Mouse (Mus musculus): Measurements from ENCODE around the gene Ceacam20.
"Not testable (repeated sequence)": the region's sequence is repeated elsewhere in the genome, so short reads cannot be mapped to it uniquely, and the experiment has no call there.

Ceacam20 gene

DNA sequence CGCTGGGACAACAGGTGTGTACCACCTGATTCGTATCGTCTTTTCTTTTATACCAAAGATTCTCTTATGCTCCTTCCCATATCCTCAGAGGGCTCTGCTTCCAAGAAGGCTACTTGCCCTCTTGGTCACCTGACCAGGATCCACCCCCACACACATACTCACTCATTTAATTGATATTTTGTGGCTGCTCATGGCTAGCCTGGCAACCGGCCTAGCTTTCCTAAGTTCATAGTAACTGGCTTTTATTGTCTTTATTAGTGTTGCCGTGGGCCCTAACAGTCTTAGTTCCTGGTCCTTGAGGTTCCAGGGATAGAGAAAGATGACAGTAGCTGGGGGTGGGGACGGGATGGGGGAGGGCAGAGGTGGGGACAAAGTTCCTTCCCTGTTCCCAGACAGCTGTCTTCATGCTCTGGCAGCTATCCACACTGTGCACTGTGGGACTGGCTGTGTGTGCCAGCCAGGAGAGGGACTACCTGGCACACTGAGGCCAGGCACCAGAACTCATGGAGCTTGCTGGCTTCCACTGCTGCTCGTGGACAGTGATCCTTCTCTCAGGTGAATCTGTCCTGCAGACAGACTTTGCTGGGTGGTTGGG lies at the start of gene Ceacam20:
Ceacam20 (plus strand) TSS at position 428 of the 595 bp plus-strand sequence.
- DNase-seq (ENCODE audit: low read depth, low spot score) = no peak

DNA sequence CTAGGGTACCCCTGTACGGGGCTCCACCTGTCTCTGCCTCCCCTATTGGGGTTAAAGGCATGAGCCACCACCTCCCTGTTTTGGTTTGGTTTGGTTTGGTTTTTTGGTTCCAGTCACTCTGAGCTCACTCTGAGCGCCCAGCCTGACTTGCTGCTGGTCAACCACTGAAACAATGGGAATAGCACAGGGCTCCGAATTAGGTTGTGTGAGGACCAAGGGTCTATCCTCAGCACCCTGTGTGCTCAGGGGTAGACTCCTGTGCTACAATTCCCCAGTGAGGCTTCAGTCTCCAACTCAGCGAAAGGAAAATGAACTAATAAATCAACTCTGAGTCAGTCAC lies 45.1 kb upstream of the Ceacam20 start:
- no peak for DNase-seq (ENCODE audit: low read depth, low spot score)

DNA sequence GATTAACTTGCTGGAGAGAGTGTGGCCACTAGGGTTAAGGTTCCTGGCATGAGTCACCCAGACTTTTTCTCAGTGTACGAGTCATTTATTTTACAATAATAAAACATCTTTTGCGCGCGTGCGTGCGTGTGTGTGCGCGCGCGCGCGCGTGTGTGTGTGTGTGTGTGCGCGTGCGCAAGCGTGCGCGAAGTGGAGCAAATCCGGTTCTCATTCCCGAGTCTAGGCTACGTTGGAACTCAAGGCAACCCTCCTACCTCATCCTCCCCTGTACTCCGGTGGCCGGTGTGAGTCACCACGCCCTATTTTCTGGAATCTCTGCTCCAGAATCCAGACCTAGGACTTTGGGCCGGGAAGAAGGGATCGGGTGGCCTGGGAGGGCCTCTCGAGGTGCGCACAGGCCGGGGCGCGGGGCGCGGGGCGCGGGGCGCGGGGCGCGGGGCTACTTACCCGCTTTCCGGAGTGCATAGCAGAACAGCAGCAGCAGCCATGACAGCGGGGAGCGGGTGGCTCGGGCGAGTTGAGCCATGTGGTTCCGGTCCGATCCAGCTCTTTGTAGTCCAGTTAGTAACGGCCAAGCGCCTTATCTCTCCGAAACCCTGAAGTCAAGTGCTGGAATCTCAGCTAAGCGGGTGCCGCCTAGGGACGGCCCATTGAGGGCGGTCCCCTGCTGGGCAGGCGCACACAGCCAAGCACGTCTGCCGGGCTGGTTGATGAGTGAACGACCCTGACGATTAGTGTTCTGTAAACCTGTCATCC lies 44.5 kb upstream of the Ceacam20 start, which contains the start of gene Pvr:
Pvr (minus strand) TSS at position 655 of the 756 bp plus-strand sequence.
- peak; percentile 74 for DNase-seq (ENCODE audit: low read depth, low spot score)

DNA sequence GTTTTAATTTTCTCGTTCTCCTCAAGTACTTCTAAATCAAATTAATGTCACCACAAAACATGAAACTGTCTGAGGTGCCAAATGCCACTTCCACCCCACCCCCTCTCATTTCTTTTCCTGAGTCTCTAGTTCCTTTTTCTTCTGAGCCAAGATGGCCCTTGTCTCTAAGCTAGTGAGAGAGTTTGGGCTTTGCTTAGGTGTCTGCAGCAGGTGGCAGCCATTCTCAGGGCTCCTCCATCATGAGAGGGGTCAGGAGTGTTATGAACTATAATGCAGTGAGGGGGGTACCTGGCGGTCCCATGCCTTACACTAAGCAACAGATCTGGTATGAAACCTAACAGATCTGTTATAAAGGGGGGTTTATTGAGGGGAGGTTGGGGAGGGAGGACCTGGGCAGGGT lies 41.9 kb upstream of the Ceacam20 start:
- no peak for DNase-seq (ENCODE audit: low read depth, low spot score)

DNA sequence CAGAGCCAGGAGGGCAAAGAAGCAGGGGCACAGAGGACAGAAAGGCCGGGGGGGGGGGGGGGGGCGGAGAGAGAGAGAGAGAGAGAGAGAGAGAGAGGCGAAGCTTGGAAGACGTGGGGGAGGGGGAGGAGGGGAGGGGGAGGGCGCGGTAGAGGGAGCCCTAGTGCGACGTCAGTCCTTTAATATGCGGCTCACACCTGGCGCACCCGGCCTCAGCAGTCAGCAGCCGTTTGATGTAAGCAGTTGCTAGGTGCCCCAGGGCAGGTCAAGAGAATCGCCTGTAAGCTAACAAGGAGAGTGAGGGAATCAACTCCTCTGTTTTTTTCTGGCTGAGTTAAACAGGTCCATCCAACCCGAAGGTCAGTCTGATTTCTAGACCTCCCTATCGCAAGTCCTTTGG lies 41.4 kb upstream of the Ceacam20 start:
- DNase-seq (ENCODE audit: low read depth, low spot score) = no peak

DNA sequence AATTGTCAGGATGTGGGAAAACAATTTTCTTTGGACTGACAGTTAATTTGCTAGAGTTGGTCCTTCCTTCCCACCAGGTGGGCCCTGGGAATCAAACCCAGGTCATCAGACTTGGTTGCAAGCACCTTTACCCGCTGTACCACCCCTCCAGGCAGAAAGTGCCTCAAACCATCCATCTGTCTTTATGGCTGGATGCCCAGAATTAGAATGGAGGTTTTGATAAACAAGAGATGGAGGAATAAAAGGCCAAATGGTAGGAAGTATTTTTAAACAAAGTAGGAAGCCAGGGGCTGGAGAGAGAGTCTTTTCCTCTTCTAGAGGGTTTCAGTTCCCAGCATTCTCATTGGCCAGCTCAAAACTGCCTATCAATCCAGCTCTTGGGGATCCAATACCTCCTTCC lies 39.8 kb upstream of the Ceacam20 start:
- DNase-seq (ENCODE audit: low read depth, low spot score) = no peak

DNA sequence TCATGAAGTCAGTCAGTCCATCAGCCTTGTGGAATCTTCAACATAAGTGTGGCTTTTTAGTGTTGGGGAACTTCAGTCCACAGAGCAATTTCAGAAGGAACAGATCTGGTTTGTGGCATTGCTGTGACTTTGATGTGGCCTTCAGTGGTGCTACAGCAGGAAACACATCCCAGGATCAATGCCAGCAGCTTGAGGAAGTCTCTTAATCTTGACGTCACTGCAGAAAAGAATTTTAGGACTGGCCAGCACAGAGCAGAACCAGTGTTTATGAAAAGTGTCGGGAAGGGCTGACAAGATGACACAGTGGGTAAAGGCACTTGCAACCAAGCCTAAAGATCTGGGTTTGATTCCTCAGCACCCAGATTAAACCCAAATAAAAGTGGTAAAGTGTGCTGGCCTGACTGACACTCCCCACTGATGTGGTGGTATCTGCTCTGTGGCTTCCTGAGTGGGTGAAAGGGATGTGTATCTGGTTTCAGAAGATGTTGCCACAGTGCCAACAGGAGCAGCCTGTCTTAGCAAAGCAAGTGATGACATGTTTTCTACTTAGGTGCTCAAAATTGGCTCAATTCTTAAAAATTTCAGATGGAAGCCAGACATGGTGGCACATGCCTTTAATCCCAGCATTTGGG lies 38.2 kb upstream of the Ceacam20 start:
- no peak for DNase-seq (ENCODE audit: low read depth, low spot score)

DNA sequence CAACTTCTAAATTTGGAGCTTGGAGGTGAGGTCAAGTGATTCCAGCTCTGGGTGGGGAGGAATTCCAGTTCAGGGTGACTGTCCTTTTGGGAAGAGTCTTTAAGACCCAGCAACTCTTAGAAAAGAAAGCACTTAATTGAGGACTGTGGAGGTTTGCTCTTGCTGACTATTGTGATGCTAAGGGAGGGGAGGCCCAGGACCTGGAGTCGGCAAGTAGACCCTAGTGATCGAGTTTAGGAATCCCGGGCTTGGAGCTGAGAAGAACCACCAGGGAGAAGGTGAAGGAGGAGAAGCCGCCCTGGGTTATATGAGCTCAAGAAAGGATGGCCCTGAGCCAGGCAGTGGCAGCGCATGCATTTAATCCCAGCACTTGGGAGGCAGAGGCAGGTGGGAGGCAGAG lies 36.7 kb upstream of the Ceacam20 start:
- no peak for DNase-seq (ENCODE audit: low read depth, low spot score)

DNA sequence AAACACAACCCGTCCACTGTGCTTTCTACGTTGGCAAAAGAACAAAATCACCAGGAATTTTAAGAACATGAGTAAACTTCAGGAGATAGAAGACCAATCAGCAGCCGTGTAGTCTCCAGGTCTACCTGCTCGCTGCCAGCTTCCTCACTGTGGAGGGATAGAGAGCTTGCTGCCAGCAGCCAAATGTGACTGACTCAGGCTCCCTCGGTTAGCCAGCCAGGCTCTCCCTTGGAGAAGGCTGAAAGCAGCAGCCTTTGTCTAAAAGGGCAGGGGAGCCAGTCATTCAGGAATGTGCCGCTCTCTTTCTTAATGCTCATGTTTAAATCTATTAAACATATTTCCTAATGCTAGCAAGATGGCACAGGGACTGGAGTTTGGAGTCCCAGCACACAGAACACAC lies 34.7 kb upstream of the Ceacam20 start:
- DNase-seq (ENCODE audit: low read depth, low spot score) = not testable (repeated sequence)

DNA sequence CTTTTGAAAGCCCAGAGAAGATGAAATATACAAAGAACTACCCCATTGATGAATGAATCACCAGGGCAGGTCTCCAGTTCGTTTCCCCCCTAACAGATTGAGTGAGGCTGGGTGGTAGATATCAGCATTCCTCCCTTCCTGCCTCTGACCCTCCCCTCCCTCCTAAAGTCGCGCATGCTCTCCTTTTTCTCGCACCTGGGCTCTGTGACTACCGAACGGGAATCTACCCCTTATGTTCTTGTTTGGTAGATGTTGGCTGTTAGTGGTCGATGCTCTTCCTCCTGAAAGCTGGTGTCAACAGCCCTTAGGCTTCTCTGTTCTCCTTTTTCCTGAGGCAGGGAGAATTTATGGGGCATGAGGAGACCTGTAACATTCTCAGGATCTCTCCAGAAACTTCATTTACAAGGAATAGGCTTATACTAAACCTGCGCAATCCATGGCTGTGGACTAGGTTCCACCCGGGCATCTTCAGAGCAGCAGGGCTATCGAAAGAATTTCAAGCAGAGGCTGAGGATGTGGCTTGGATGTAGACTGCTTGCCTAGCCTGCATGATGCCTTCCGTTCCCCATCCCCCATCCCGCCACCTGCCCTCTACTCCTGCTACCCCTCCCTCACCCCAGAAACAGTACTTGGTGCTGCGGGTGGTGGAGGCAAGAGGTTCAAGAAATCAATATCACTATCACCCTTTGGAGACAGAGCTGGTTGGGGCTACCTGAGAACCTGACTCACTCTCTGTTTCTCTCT lies 32.9 kb upstream of the Ceacam20 start:
- DNase-seq (ENCODE audit: low read depth, low spot score) = no peak

DNA sequence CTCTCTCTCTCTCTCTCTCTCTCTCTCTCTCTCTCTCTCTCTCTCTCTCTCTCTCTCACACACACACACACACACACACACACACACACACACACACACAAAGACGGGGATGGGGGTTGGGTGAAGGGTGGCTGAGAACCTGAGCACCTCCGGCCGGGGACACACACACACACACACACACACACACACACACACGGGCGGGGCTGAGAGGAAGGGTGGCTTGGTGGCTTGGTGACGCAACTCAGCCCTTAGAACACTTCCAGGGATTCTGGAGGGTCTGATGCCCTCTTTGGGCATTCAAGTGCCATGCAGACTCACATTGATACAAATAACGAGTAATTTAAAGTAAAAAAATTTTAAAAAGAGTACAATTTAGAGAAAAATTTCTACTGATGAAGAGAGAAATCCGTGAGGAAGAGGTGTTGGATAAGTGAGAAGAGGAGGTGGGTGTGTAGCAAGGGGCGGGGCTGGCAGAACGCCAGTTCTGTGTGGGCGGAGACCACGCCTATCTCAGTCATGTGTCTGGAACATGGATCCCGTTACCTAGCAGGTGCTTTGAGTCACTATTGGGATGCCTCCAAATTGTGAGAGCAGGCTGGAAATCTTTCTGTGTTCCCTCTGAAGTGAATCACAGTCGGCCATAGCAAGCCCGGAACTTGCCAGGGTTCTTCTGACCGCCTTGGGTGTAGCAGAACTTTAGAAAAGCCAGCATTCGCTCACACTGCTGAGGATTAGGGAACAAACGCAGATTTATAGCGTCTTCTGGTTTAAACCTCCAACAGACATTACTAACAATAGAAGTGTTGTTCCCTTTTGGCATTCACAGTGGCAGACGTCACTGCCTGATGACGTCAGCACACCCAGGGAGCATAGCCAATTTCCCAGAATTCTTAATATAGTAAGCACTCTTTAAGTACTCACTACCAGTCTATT lies 32.1 kb upstream of the Ceacam20 start:
- no peak for DNase-seq (ENCODE audit: low read depth, low spot score)

DNA sequence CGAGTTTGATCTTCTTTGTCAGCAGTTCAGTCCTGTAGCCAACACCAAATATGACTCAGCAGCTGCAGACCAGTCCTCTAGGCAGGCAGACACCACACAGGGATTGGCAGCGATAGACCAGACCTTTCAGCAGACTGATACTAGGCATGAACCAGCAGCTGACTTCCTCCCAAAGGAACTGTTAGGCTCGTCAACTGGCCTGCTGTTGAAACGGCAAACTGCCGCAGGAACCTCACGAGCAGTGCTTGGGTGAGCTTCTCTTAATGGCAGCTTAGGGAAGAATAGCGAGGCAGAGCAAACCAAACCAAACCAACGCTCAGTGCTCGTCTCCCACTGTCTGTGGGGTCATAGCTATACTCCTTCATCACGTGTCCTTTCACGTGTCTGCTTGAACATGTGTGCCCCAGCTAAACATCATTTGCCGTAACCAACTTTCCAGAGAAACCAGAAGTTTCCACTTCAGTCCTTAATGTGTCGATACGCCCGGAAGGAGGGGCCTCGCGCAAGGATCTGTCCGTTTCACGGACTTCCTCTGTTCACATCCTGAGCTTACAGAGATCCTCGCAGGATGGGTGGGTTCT lies 30.0 kb upstream of the Ceacam20 start:
- DNase-seq (ENCODE audit: low read depth, low spot score) = no peak

DNA sequence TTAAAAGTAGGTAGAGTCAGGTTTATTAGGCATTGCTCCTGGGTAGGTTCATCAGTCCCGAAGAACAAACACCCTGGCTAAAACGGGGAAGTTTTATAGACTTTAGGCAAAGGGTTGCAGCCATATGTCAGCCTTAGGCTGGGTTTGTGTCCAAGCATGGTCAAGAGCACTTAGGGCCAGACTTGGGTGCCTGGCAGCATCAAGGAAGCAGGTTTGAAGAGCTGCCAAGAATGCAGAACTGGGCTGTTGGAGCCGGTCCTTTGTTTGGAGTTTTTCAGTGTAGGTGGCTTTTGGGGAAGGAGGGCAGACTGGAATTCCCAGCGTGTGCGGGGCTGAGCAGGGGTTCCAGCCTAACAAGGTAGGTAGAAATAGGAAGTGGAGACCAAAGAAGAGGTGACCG lies 29.3 kb upstream of the Ceacam20 start:
- no peak for DNase-seq (ENCODE audit: low read depth, low spot score)

DNA sequence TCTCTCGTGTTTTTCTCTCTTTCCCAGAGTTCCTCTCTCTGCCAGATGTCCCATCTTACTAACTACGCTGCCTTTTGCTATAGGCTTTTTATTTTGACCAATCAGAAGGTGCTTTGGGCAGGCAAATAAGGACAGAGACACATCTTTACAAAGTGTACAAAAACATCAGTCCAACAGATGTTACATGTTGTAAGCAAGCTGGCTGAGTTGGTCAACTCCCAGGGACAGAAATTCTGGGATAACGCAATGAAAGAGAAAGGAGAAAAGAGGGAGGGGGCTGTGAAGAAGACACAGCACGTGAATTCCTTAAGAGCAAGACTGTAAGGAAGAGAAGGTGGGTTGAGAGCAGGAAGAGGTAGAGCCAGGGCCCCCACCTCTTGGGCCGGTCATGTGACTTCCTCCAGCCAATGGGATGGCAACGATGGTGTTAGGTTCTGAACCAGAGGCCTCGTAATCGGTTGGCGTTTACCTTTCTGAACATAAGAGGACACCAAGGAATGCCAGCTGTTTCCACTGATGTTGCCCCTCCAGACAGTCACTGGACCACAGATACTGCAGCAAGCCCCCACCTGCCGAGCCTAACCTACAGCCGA lies 27.9 kb upstream of the Ceacam20 start:
- no peak for DNase-seq (ENCODE audit: low read depth, low spot score)

DNA sequence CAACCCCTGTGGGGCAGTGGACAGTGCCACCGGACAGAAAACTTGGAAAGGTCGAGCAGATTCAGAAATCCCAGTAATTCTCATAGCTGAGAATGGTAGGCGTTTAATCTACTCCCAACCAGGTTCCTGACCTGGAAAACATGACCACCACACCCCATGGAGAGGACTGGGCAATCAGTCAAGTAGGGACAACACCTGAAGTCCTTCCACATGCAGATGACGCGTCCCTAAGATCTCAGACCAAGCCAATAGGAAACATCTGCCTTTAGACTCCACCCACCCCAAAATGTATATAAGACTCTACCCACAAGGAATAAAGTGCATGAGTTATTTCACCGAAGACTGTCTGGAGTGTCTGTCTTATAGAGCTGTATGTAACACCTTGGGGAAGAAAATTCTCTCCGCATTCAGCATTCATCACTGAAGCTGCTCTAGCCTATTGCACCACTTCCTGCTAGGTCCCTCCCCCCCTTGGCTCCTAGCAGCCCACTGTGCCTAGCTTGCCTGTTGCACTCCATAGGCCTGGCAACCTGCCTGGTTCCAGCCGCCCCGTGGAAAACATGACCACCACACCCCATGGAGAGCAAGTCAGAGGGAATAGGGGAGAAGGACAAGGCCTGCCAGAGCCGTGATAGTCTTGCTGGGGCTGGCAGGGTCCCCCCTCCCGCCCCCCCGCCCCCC lies 25.5 kb upstream of the Ceacam20 start:
- DNase-seq (ENCODE audit: low read depth, low spot score) = no peak

DNA sequence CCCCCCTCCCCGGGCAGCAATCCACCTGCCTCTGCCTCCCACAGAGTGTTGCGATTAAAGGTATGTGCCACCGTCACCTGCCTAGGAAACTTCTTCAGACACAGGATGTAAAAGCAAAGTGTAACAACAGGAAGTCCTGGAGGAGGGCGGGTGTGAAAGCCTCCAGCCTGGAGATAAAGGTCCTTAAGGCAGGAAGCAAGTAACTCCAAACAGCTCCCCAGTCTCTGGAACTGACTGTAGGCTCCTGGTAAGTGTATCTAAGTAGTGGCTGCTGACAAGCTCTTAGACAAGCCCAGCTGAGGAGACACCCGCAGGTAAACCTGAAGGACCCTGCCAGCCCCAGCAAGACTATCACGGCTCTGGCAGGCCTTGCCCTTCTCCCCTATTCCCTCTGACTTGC lies 25.0 kb upstream of the Ceacam20 start:
- no peak for DNase-seq (ENCODE audit: low read depth, low spot score)

DNA sequence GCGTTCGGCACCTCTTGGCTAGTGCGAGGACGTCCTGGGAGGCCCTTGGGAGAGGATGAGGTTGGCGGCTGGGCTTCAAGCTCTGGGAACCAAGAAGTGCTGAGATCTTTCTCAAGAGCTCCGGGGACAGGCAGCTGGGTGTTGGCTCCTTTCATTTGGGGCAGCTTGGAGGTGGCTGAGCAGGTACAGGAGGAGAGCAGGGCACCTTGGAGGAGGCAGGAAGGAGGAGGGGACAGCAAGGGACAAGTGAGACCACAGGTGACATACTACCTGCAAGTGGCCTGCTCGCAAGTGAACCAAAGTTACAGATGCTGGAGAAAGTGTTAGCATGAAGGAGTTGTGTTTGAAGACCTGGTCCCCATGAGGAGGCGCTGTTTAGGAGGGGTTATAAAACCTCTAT lies 20.5 kb upstream of the Ceacam20 start:
- no peak for DNase-seq (ENCODE audit: low read depth, low spot score)

DNA sequence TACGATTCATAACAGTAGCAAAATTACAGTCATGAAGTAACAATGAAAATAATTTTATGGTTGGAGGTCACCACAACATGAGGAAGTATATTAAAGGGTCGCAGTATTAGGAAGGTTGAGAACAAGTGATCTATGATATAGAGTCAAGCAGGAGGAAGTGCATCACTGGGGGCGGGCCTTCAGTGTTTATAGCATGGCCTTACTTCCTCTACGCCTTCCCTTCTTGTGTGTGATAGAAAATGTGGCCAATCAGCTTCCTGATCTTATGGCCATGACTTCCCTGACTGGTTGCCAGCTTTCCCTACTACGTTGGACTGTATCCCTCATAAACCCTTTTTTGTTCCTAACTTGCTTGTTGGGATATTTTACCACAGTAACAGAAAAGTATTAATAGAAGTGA lies 20.0 kb upstream of the Ceacam20 start:
- DNase-seq (ENCODE audit: low read depth, low spot score) = no peak

DNA sequence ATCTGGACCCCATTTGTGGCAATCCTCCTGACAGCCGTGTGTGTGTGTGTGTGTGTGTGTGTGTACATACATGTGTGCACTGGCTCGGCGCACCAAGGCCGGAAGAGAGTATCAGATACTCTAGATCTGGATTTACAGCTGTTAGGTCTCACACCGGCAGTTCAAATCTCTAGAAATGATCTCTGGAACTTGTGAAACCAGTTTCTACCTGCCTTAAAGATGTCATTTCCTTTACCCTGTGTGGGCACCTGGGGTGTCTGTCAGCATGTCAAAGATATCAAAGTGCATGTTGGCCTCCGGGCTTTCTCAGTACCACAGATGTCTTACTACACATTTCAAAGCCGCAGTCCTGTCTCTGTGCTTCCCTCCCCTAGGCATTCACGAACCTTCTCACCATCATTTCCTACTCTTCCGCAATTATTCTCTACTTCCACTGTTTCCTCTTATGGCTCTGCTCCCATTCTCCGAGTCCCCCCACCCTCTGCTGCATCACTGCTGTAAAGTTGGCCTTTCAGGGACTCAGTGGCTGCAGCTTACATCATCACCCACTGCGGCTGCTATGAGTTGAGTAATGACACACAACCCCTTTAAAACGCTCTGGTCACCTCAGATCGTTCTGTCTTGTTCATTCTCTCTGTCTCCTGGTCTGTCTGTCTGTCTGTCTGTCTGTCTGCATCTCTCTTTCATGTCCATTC lies 19.2 kb upstream of the Ceacam20 start:
- DNase-seq (ENCODE audit: low read depth, low spot score) = no peak

Data from mesoderm, embryonic 11.5 days (tissue).